ENCODE assay signal across 7 mouse cellular contexts in genomic region chr6:113012495-113012941, GRCm38 (mm10). TPM values are rescaled to one million over a fixed set of nuclear protein-coding genes. Genes with fewer than 3 reads are reported as not detected.
DNase-seq lines count a peak whose midpoint lies in the region; ATAC-seq and TF ChIP-seq lines count a peak whose summit lies in the region.

No protein-coding gene starts in this region.

- no peak for TF ChIP-seq POLR2A in brain, embryonic 14.5 days (IDR thresholded peaks at IDR 0.05; ENCODE audit: borderline replicate concordance, extremely low read depth, insufficient read depth, insufficient read length, poor library complexity, severe bottlenecking)

- H3K27ac ChIP-seq in hindbrain, postnatal 0 days, result peak overlapping the region; percentile 77

- ATAC-seq in hindbrain, postnatal 0 days, result peak; percentile 94

- TF ChIP-seq CTCF in brain, embryonic 14.5 days (IDR thresholded peaks at IDR 0.05; ENCODE audit: borderline replicate concordance, extremely low read depth, insufficient read depth, insufficient read length), result no peak
- 0 out of 2 replicates have a peak, but pooled peaks have one; percentile 3 for TF ChIP-seq CTCF in hindbrain, postnatal 0 days (IDR thresholded peaks at IDR 0.05; ENCODE audit: low read depth)

- H3K4me3 ChIP-seq in hindbrain, postnatal 0 days (ENCODE audit: low read length), result no peak overlapping the region

- H3K4me1 ChIP-seq in hindbrain, postnatal 0 days (ENCODE audit: insufficient read depth, low read length), result no peaks in the 10 kb centered on the region; the same call in 1 of the 2 replicates

- 11% methylated on average over 6 of the region's 6 CpGs for WGBS in hindbrain, postnatal 0 days

- H3K36me3 ChIP-seq in hindbrain, postnatal 0 days (ENCODE audit: insufficient read depth, low read length), result no peaks in the 10 kb centered on the region

- 0 out of 2 replicates have a peak, but pooled peaks cover 2% of the 10 kb centered on the region for H3K9me3 ChIP-seq in hindbrain, postnatal 0 days (ENCODE audit: low read length)

- DNase-seq in brain, embryonic 14.5 days (ENCODE audit: low read depth), result peak; percentile 97
- peak; percentile 69 for DNase-seq in embryo, embryonic 11 days
- DNase-seq in gastrocnemius, postnatal 25 days, result peak; percentile 79
- DNase-seq in hindbrain, postnatal 0 days (ENCODE audit: low spot score), result peak; percentile 89
- peak; percentile 66 to 70 for DNase-seq in left cerebral cortex, postnatal 10 days (ENCODE audit: extremely low spot score in 1 of 2, low spot score in 2 of 2)
- peak; percentile 40 for DNase-seq in neural tube, embryonic 10.5 days (ENCODE audit: extremely low spot score, low spot score)
- no peak for DNase-seq in thymus, postnatal 10 days (ENCODE audit: low spot score in 2 of 2)

- H3K9ac ChIP-seq in hindbrain, postnatal 0 days (replicated peaks; ENCODE audit: low read length), result no peak overlapping the region

- H3K4me2 ChIP-seq in hindbrain, postnatal 0 days (ENCODE audit: low read depth, low read length), result 0 out of 2 replicates have a peak overlapping the region, but pooled peaks have one; percentile 16

- intact Hi-C loops in left cerebral cortex, postnatal 10 days (cut with DNase I), result no loop called here

- H3K27me3 ChIP-seq in hindbrain, postnatal 0 days (ENCODE audit: insufficient read depth, low read length), result no peaks in the 10 kb centered on the region

RNA-seq across cellular contexts. Expression of gene Thumpd3, which starts 33.5 kb away (rescaled TPM):
- polyA plus RNA-seq in brain, embryonic 14.5 days (2012; rRNA removed), result 28.5 and 29.4 TPM in 2 replicates
- 10 to 100 TPM; 13.6 to 14.6 TPM for total RNA-seq in gastrocnemius, postnatal 25 days (2021)
- 29.3 and 42.2 TPM in 2 replicates for total RNA-seq in hindbrain, postnatal 0 days (2014; rRNA removed)
- 45.3 and 45.5 TPM in 2 replicates for polyA plus RNA-seq in hindbrain, postnatal 0 days (2015; fragmentation: Nextera tagmentation; extraction: Ambion mirVana)
- 10 to 100 TPM; 30.8 to 31.7 TPM for total RNA-seq in left cerebral cortex, postnatal 10 days (2021)

Comparison
In these comparisons a context has a peak if more than half of its experiments do, and no peak if none do; other contexts are left out.
1. DNase-seq: peak in brain, embryonic 14.5 days (single experiment), embryo, embryonic 11 days (single experiment), gastrocnemius, postnatal 25 days (single experiment), hindbrain, postnatal 0 days (single experiment), left cerebral cortex, postnatal 10 days (2 of 2) and neural tube, embryonic 10.5 days (single experiment); none in thymus, postnatal 10 days (0 of 2).